Mouse (Mus musculus): ENCODE data around the gene Ptdss2.

The Ptdss2 gene

GRCm38 (mm10) chr7:141173323-141173850 lies 51.2 kb downstream of the Ptdss2 start:
- no peak for DNase-seq (ENCODE audit: low spot score in 2 of 2)

DNA sequence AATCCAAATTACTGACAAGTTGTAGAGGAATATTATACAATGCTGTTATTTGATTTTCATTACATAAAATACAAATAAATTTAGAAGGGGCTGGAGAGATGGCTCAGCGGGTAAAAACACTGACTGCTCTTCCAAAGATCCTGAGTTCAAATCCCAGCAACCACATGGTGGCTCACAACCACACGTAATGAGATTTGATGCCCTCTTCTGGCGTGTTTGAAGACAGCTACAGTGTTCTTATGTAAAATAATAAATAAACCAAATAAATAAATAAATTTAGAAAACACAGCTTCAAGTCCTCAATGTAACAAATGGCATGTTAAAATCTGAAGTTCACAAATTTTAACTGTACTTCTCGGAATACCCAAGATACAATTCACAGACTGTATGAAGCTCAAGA lies 52.9 kb downstream of the Ptdss2 start:
- DNase-seq (ENCODE audit: low spot score in 2 of 2): no peak

GRCm38 (mm10) chr7:141176173-141176572 lies 54.0 kb downstream of the Ptdss2 start:
- DNase-seq (ENCODE audit: low spot score in 2 of 2): peak; percentile 84 to 91

- no peak for DNase-seq (ENCODE audit: low spot score in 2 of 2)
Measured at GRCm38 (mm10) chr7:141188194-141188593, 66.0 kb downstream of the Ptdss2 start.

DNA sequence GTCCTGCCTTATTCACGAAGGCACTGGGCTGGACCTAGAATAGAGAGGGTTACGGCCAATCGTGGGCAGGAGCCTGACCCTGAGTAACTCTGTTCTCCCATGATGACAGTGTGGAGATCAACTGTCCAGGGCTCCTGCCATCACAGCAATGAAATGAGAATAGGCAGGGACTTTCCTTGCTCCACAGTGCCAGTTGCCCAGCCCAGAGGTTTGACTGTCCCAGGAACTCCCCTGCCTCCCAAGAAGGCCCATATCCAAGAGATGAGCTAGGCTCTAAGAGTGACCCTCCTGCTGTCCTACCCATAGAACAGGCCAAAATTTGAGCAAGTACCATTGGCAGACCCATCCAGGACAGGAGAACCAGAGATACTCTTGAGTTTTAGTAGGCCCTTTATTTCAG lies 66.6 kb downstream of the Ptdss2 start:
- DNase-seq (ENCODE audit: low spot score in 2 of 2): no peak

GRCm38 (mm10) chr7:141190220-141190619 lies 68.0 kb downstream of the Ptdss2 start:
- no peak for DNase-seq (ENCODE audit: low spot score in 2 of 2)

- no peak for DNase-seq (ENCODE audit: low spot score in 2 of 2)
Measured at GRCm38 (mm10) chr7:141191036-141191435, 68.9 kb downstream of the Ptdss2 start.

GRCm38 (mm10) chr7:141191796-141192685 lies 69.9 kb downstream of the Ptdss2 start:
- DNase-seq (ENCODE audit: low spot score in 2 of 2): no peak

DNA sequence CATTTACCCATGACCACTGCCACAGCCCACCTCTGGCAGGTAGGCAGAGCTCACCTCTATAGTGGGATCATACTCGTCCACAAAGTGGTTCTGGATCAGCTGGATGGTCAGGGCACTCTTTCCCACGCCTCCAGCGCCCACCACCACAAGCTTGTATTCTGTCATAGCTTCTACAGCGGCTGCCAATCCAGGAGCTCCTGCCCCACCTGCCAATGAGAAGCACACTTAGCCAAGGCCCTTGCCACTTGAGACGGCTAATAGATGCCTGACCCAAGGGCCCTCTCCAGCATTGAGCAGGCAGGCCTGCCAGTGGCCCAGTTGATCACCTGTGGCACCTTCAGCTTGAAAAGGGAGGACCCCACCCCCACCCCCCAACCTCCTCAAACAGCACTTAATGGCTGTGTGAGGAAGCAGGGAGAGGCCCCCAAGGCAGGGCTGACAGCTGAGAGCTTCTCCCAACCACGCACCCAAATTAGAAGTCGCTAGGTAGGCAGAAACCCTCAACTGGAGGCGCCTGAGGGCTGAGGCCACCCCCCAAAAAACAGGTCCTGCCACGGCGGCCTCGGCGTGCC lies 70.7 kb downstream of the Ptdss2 start:
- no peak for DNase-seq (ENCODE audit: low spot score in 2 of 2)

DNA sequence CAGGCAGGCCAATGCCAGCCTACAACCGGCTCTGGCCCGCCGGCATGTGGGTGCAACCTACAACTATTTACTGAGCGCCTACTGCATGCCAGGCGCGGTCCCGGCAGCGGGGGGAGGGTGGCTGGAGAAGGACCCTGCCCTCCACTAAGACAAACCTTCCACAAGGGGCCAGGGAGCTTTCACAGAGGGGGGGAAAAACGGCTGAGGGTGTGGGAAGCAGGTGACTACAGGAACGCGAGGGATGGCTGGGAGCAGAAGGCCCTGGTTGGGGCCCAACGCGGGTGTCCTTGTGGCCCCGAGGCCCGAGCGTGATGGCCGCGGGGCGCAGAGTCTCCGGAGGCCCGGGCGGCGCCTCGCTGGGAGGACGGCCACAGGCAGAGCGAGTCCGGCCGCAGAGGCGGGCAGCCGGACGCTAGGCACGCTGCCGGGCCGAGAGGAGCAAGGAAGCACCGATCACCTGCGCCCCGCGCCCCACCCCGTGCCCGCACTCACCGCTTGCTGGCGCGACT lies 71.2 kb downstream of the Ptdss2 start:
- peak; percentile 34 to 42 for DNase-seq (ENCODE audit: low spot score in 2 of 2)

GRCm38 (mm10) chr7:141193948-141194347 lies 71.8 kb downstream of the Ptdss2 start, which contains the start of the genes Hras and Lrrc56:
Gene Hras (minus strand): TSS chr7:141194005.
Gene Lrrc56 (plus strand): TSS chr7:141194157.
- peak; percentile 97 for DNase-seq (ENCODE audit: low spot score in 2 of 2)

DNA sequence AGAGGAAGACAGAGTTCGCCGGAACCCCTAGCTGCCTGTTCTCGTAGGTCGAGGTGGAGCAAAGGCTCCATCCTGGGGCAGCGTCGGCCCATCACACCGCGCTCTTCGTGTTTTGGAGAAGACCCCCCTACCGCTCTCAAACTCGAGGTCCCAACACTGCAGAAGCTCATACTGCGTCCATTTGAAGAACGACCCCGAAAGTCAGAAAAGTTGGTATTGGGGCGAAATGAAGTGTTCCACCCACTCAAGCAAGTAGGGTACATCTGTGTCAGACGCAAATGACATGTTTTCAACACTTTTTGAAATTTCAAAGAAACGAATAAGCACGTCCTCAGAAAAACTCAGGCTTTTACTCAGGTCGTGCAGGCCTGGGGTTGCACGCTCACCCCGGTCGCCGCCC lies 72.2 kb downstream of the Ptdss2 start:
- no peak for DNase-seq (ENCODE audit: low spot score in 2 of 2)

DNA sequence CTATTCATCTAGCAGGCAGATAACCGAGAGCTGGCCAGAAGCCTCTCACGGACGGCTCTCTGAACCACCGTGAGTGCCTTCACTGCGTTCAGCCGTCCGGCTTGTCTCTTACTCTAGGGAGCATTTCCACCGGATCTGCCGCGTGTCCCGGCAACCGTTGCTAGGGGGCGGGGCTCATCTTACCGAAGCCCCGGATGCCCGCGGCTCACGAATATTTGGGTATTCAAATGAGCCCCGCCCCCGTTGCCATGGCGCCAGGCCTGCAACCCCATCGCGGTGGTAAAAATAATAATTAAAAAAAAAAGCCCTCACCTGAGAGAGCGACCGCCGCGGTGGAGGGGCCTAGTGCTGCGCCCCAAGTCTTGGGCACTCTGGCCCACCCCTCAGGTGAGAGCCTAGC lies 72.6 kb downstream of the Ptdss2 start:
- DNase-seq (ENCODE audit: low spot score in 2 of 2): peak; percentile 73 to 89

DNA sequence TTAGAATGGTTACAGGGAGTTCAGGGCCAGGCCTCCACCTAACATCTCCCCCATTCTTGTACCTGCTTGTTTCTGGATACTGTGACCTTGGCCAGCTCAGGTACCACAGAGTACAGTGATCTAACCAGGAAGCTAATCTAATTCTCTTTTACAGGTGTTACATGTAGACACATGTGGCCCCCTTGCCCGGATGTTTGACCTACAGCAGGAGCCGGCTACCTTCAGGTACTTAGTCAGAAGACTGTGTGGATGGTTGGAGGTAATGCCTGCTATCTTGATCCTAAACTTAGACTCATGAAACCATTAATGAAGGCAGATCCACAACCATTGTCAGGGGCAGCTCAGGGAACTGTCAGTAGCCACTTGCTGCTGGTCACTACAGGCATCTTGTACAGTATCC lies 73.6 kb downstream of the Ptdss2 start:
- no peak for DNase-seq (ENCODE audit: low spot score in 2 of 2)

DNA sequence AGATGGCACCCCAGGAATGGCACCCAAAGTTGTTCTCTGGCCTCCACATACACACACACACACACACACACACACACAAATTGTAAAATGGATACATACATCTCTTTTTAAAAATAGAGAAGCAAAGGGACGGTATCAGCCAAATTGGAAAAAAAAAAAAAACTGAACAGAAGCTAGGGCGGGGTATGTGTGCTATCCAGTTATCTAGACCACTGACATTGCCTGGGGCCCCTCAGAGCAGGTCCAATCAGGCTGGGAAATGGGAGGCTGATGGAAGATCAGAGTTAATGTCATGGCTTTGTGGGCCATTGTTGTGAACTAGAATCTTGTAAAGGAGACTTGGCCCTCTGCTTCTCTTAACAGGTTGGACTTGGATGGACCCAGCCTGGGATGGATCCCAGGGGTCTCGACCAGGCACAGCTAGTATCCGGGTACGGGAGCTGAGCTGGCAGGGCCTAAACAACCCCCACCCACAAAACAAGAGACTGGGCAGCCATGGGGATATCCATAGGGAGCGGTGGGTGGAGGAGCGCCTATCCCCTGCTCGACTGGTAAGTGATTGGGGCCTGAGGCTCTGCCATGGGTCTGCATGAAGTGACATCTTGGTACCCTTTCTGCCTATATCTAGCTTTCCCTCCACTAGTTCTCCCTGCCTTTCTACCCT lies 74.6 kb downstream of the Ptdss2 start:
- no peak for DNase-seq (ENCODE audit: low spot score in 2 of 2)

DNA sequence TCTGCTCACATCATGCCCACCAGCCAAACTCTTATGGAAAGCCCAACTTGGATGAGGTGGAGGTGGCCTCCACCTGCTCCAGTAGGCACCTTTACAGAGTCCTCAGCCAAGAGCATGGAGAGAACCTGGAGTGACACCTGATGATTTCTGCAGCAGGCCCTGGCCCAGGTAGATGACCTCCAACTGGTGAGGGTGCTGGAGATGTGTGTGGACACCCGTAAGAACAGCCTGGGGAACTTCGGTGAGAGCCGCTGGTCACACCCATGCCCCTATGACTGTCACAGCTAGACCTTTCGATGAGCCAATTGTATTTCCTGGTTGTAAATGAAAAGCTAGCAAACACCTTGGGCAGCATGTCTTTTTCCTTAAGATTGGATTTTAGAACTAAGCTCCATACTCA lies 75.9 kb downstream of the Ptdss2 start:
- no peak for DNase-seq (ENCODE audit: low spot score in 2 of 2)

- DNase-seq (ENCODE audit: low spot score in 2 of 2): no peak
Measured at GRCm38 (mm10) chr7:141204546-141204945, 82.4 kb downstream of the Ptdss2 start.

GRCm38 (mm10) chr7:141205504-141205903 lies 83.3 kb downstream of the Ptdss2 start:
- no peak for DNase-seq (ENCODE audit: low spot score in 2 of 2)

DNA sequence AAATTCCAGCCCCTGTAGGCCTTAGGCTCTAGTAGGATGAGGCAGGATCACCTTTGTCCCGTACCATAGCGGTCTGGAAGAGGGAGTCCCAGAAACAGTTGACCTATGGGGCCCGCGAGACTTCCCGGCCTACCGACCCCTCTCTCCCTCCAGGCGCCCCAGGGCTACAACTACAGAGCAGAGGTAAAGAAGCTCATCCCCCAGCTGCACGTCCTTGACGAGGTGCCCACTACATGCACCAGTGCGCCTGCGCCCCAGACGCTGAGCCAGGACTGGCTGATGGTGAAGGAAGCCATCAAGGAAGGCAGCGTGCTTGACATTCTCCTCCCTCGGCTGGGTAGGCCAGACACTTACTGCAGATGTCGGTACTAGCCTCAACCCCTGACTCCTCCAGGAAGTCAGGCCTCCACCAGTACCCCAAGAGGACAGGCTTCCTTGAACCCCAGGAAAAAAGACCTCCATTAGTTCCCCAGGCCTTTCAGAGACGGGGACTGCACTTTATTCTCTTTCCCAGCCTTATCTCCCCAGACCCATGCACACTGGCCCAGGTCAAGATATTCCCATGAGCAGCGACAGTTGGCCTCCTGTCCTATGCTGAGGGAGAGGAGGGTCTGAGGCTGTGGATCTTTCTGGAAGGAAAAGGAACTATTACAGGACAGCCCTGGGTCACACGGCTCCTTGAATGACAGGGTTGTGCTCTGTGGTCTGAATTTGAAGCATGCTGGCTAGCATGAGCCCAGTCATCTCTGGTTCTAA lies 84.2 kb downstream of the Ptdss2 start:
- DNase-seq (ENCODE audit: low spot score in 2 of 2): no peak

Data from frontal cortex, postnatal 36 days (tissue).